1 mouse cellular context compared by ENCODE assay signal in the genomic region with DNA sequence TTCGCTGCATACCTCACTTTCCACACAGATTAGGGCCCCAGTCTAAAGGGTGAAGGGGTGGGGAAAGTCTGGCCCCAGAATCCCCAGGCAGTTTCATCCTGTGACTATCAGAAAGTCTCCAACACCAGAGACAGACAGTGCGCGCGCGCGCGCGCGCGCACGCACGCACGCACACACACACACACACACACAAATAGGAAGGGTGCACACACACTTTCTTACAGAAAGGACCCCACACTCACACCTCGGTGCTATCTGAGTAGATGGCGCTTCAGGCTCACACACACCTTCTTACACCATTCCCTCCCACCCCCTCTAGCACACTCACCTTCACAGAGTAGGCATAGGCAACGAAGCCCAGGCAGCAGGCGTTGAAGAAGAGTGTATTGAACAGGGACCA.
TF ChIP-seq lines count a peak whose summit lies in the region.

No protein-coding gene starts in this region.

TF ChIP-seq in ES-E14, 5 proteins besides CTCF, POLR2A, EP300 and RAD21:
- TF ChIP-seq HCFC1 (IDR thresholded peaks at IDR 0.05; ENCODE audit: borderline replicate concordance, insufficient read depth, low read length), result no peak
- TF ChIP-seq MAFK (IDR thresholded peaks at IDR 0.05; ENCODE audit: insufficient read depth, low read depth, low read length), result no peak
- no peak for TF ChIP-seq ZC3H11A (IDR thresholded peaks at IDR 0.05; ENCODE audit: borderline replicate concordance, low read depth, low read length)
- TF ChIP-seq ZNF384 (IDR thresholded peaks at IDR 0.05; ENCODE audit: low read depth, low read length), result no peak
- TF ChIP-seq CHD2 (IDR thresholded peaks at IDR 0.05; ENCODE audit: low read depth, low read length), result no peak
